Mouse (Mus musculus) embryonic facial prominence, embryonic 13.5 days (tissue): ENCODE results near the gene Lhx4. TPM values are rescaled to one million over a fixed set of nuclear protein-coding genes. Genes with fewer than 3 reads are reported as not detected.

Source experiments
- ATAC-seq: fragments of 200-750 bp; cut with Nextera tagmentation; 2 replicates; pipeline ENCODE4 v1.8.0; 2017; ENCODE audit warnings: low read depth; ENCODE audit not compliant: insufficient number of reproducible peaks, insufficient read depth, low FRiP score, low TSS enrichment
- H3K27ac ChIP-seq: fragments of 300-500 bp; sonication (generic); 2 replicates; pipeline ENCODE4 v1.5.1; 2015; ENCODE audit warnings: moderate library complexity, mild to moderate bottlenecking, inconsistent platforms
- H3K27me3 ChIP-seq: fragments of 300-500 bp; sonication (generic); 2 replicates; pipeline ENCODE4 v1.6.1; 2015; ENCODE audit warnings: mild to moderate bottlenecking, inconsistent platforms
- H3K36me3 ChIP-seq: fragments of 300-500 bp; sonication (generic); 2 replicates; pipeline ENCODE4 v1.6.1; 2015; ENCODE audit warnings: mild to moderate bottlenecking, inconsistent platforms
- H3K4me1 ChIP-seq: fragments of 300-500 bp; sonication (generic); 2 replicates; pipeline ENCODE4 v1.6.1; 2015; ENCODE audit warnings: inconsistent platforms
- H3K4me2 ChIP-seq: fragments of 300-500 bp; sonication (generic); 2 replicates; pipeline ENCODE4 v1.6.1; 2015; ENCODE audit warnings: moderate library complexity, mild to moderate bottlenecking, inconsistent platforms
- H3K4me3 ChIP-seq: fragments of 300-500 bp; sonication (generic); 2 replicates; pipeline ENCODE4 v1.5.1; 2015; ENCODE audit warnings: mild to moderate bottlenecking, inconsistent platforms
- H3K9ac ChIP-seq: fragments of 300-500 bp; sonication (generic); 2 replicates; pipeline ENCODE4 v1.6.1; 2015; ENCODE audit warnings: mild to moderate bottlenecking, inconsistent platforms
- H3K9me3 ChIP-seq: fragments of 300-500 bp; sonication (generic); 2 replicates; pipeline ENCODE4 v1.6.1; 2016; ENCODE audit warnings: inconsistent platforms
- WGBS: fragments of 180-500 bp; shearing (Covaris S2); methylation state at CpG from one replicate; pipeline ENCODE4 v1.1.7; 2015; ENCODE audit warnings: mixed read lengths; 5-methylcytosine and 5-hydroxymethylcytosine counted together
- polyA plus RNA-seq: library from polyadenylated mRNA; unstranded; fragments of >200 nt; fragmentation: Nextera tagmentation; extraction: Ambion mirVana; gene quantifications from 2 replicates; pipeline ENCODE4 v1.2.1, GENCODE M21; 2015

Lhx4 gene
- polyA plus RNA-seq, 1 experiment from 2014 or later, result not detected

GRCm38 (mm10) chr1:155741378-155741945 lies 10.0 kb downstream of the Lhx4 start:
- Histone ChIP-seq H3K4me2 (peak overlapping the region; percentile 76), H3K36me3 (no peaks in the 10 kb centered on the region), H3K4me1 (peaks cover 29% of the 10 kb centered on the region), H3K27ac (no peak overlapping the region), H3K4me3 (peak overlapping the region; percentile 49), H3K9me3 (no peaks in the 10 kb centered on the region), H3K9ac (no peak overlapping the region), H3K27me3 (peaks cover 93% of the 10 kb centered on the region)
- WGBS, result under 1% methylated on average over 34 of the region's 34 CpGs
- ATAC-seq, result no peak

DNA sequence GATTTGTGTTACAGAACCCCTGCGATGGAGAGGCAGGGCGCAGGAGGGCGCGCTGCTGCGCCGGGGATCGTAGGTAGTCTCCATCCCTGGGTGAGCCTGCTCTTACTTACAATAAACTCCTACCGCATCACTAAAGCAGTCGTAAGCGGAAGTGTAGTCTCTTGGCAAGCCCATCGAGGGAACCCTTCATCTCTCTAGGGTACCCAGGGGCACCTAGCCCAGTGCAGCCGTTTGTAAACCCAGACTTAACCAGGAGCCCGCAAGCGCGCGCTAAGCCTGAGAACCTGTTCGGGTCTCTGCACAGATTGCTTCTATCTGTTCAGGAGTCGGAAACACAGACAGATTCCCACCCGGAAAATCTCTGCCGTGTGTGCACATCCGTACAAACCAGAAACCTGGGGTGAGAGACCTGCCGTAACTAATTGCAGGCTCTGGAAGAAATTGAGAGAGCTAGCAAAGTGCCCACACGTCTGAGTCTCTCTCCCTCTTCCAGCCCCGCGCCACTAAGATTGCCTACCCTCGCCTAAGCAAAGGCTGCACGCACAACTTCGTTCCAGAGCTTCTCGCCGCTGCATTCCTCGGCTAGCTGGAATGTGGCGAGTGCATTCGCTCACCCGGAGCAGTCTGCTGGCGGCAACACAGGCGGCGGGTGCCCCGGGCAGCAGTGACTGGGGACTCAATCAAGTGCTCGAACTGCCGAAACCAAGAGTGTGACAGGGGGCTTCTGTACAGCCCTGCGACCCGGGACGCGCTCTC lies 10.7 kb downstream of the Lhx4 start:
- no peak overlapping the region for H3K27ac ChIP-seq
- peaks cover 93% of the 10 kb centered on the region for H3K27me3 ChIP-seq
- H3K4me1 ChIP-seq, result peaks cover 29% of the 10 kb centered on the region
- 0 out of 2 replicates have a peak overlapping the region, but pooled peaks have one; percentile 11 for H3K9ac ChIP-seq
- under 1% methylated on average over 44 of the region's 44 CpGs for WGBS
- no peaks in the 10 kb centered on the region for H3K9me3 ChIP-seq
- ATAC-seq, result no peak
- no peaks in the 10 kb centered on the region for H3K36me3 ChIP-seq
- peak overlapping the region; percentile 76 for H3K4me2 ChIP-seq
- peak overlapping the region; percentile 49 for H3K4me3 ChIP-seq

- peaks cover 27% of the 10 kb centered on the region for H3K4me1 ChIP-seq
- no peaks in the 10 kb centered on the region for H3K9me3 ChIP-seq
- no peak overlapping the region for H3K4me2 ChIP-seq
- H3K9ac ChIP-seq, result no peak overlapping the region
- peaks cover 99% of the 10 kb centered on the region for H3K27me3 ChIP-seq
- H3K27ac ChIP-seq, result no peak overlapping the region
- H3K36me3 ChIP-seq, result no peaks in the 10 kb centered on the region
- WGBS, result under 1% methylated on average over 25 of the region's 25 CpGs
- ATAC-seq, result no peak
- H3K4me3 ChIP-seq, result no peak overlapping the region
Observed at GRCm38 (mm10) chr1:155737809-155738383, 13.6 kb downstream of the Lhx4 start.

DNA sequence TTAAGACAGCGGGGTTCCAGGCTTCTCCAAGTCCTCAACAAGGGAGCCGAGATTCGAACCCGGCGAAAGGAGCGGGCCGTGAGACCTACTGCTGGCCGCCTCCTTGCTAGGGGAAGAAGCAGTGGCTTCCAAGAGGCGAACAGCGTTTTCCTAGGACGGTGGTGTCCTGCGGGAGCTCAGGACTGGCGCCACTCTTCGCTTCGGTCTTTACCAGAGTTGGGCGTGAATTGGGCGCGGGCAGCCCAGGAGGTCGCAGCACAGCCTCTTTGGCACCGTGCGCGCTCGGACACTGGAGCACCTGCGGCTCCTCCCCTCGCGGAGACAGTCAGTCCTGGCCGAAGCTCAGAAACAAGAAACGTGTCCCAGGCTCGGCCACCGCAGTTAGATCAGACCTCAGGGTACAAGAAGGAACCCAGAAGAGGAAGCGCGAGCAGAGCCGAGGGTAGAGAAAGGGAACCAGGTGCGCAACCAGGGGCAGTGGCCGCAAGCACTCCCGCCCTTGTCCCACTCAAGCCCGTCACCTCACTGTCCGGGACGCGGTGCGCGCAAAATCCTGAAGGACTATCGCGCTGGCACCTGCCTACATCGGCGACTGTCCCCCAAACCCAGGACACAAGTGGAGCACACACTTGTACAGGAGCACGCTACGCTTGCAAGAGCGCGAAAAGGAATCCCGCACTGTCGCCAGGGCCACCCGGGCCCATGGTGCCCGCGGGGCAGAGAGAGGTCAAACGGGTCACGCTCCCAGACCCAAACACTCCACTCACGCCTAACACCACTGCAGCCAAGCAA lies 14.3 kb downstream of the Lhx4 start:
- no peak overlapping the region for H3K9ac ChIP-seq
- no peaks in the 10 kb centered on the region for H3K36me3 ChIP-seq
- H3K4me2 ChIP-seq, result no peak overlapping the region
- peaks cover 20% of the 10 kb centered on the region for H3K4me1 ChIP-seq
- H3K4me3 ChIP-seq, result no peak overlapping the region
- ATAC-seq, result no peak
- H3K27me3 ChIP-seq, result peaks cover 99% of the 10 kb centered on the region
- WGBS, result under 1% methylated on average over 58 of the region's 58 CpGs
- H3K27ac ChIP-seq, result no peak overlapping the region
- H3K9me3 ChIP-seq, result no peaks in the 10 kb centered on the region

DNA sequence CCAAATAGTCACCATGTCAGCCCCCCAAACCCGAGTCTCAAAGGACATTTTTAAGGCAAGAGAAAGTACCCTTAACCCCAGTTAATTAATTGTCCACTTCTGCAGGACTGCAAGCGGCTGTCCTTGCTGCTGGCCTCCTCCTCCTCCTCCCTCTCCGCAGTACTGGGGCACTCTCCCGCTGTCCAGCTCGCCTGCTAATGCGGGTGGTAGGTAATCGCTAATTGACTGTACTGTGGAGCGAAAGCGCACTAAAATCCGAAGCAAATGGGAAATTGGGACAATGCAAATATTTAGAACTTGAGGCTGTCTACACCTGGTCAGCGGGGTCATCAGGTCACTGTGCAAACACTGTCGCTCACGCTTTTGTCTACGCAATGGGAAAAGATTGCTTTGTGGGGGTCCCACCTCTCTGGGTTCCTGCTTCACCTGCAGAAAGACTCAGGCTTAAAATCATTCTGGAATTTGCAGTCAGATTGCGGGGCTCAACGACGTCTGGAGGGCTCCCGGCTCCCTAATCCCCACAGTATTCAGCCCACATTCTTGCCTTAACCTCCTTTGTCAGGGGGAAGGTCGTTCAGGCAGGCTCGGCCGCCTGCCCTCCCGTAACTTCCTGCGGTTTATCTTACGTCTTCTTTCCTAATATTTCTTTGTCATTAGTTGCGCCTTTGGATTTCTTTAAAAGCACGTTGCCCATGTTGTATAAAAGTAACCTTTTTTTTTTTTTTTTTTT lies 15.2 kb downstream of the Lhx4 start:
- H3K4me1 ChIP-seq, result peaks cover 11% of the 10 kb centered on the region
- H3K27me3 ChIP-seq, result peaks cover 99% of the 10 kb centered on the region
- no peaks in the 10 kb centered on the region for H3K9me3 ChIP-seq
- no peak overlapping the region for H3K9ac ChIP-seq
- WGBS, result under 1% methylated on average over 26 of the region's 26 CpGs
- H3K4me3 ChIP-seq, result no peak overlapping the region
- no peaks in the 10 kb centered on the region for H3K36me3 ChIP-seq
- H3K27ac ChIP-seq, result no peak overlapping the region
- no peak overlapping the region for H3K4me2 ChIP-seq
- ATAC-seq, result no peak

- WGBS, result 0% methylated on average over 2 of the region's 2 CpGs
- Histone ChIP-seq H3K4me1 (no peaks in the 10 kb centered on the region), H3K27me3 (peaks cover 97% of the 10 kb centered on the region)
Observed at GRCm38 (mm10) chr1:155731156-155731555, 20.3 kb downstream of the Lhx4 start.

GRCm38 (mm10) chr1:155729113-155729795 lies 22.2 kb downstream of the Lhx4 start:
- Histone ChIP-seq H3K9me3 (no peaks in the 10 kb centered on the region), H3K27me3 (peaks cover 96% of the 10 kb centered on the region), H3K4me1 (no peaks in the 10 kb centered on the region), H3K4me2 (no peak overlapping the region), H3K4me3 (no peak overlapping the region), H3K36me3 (no peaks in the 10 kb centered on the region), H3K27ac (no peak overlapping the region), H3K9ac (no peak overlapping the region)
- ATAC-seq, result no peak
- WGBS, result 2% methylated on average over 23 of the region's 23 CpGs

More at GRCm38 (mm10) chr1:155731156-155731555, 20.3 kb downstream of the Lhx4 start:
- Histone ChIP-seq H3K9me3 (no peaks in the 10 kb centered on the region), H3K9ac (no peak overlapping the region), H3K4me3 (no peak overlapping the region), H3K4me2 (no peak overlapping the region), H3K36me3 (no peaks in the 10 kb centered on the region), H3K27ac (no peak overlapping the region)
- no peak for ATAC-seq

DNA sequence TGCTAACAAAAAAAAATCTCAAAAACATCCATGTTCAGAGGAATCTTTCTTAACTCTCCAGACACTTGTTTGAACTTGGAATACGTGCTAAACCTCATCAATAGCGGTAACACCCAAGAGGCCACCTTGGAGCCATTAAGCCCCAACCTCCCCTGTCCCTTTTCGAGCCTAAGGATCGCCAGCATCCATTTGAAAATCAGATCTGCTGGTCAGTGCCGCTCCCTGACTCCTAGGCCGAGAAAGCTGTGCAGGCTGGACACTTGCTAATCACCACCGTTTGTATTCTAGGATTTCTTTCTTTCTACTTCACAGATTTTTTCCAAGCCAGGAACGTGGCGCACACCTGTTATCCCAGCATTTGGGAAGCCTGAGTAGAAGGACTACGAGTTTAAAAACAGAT lies 23.7 kb downstream of the Lhx4 start:
- Histone ChIP-seq H3K36me3 (no peaks in the 10 kb centered on the region), H3K27ac (no peak overlapping the region), H3K4me1 (no peaks in the 10 kb centered on the region), H3K4me3 (no peak overlapping the region), H3K9ac (no peak overlapping the region), H3K27me3 (peaks cover 96% of the 10 kb centered on the region), H3K9me3 (no peaks in the 10 kb centered on the region), H3K4me2 (no peak overlapping the region)
- WGBS, result 21% methylated on average over 10 of the region's 10 CpGs
- ATAC-seq, result no peak

DNA sequence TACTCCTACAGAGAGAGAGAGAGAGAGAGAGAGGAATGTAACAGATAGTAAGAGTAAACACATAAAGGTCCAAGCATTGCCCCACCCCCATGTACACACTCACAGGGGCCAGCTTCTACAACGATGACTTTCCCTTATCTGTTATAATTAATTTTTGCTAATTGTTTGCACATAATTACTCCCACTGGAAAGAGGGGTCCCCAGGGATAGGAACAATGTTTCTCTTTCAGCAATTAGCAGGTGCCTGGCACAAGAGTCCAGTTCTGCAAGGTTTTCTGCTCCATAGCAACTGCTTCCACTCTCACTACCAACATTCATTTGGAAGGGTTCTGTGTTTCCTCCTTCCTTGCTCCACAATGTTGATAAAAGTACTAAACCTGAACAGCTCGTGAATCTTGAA lies 25.6 kb downstream of the Lhx4 start:
- 69% methylated on average over 2 of the region's 2 CpGs for WGBS
- H3K9ac ChIP-seq, result no peak overlapping the region
- H3K4me1 ChIP-seq, result no peaks in the 10 kb centered on the region
- peaks cover 95% of the 10 kb centered on the region for H3K27me3 ChIP-seq
- H3K4me2 ChIP-seq, result no peak overlapping the region
- H3K36me3 ChIP-seq, result no peaks in the 10 kb centered on the region
- ATAC-seq, result no peak
- H3K4me3 ChIP-seq, result no peak overlapping the region
- no peak overlapping the region for H3K27ac ChIP-seq
- no peaks in the 10 kb centered on the region for H3K9me3 ChIP-seq

- 78% methylated on average over 3 of the region's 3 CpGs for WGBS
- Histone ChIP-seq H3K27me3 (peaks cover 88% of the 10 kb centered on the region), H3K4me3 (no peak overlapping the region)
Observed at GRCm38 (mm10) chr1:155724301-155724700, 27.2 kb downstream of the Lhx4 start.

More at GRCm38 (mm10) chr1:155724301-155724700, 27.2 kb downstream of the Lhx4 start:
- Histone ChIP-seq H3K9ac (no peak overlapping the region), H3K27ac (no peak overlapping the region), H3K4me1 (no peaks in the 10 kb centered on the region), H3K4me2 (no peak overlapping the region), H3K36me3 (no peaks in the 10 kb centered on the region), H3K9me3 (no peaks in the 10 kb centered on the region)
- ATAC-seq, result no peak
